Mouse (Mus musculus) heart, embryonic 10.5 days (tissue): ENCODE measurements around the gene Qrfp. TPM values are rescaled to one million over a fixed set of nuclear protein-coding genes. Genes with fewer than 3 reads are reported as not detected.

ENCODE experiments used
- DNase-seq: peaks from one replicate; pipeline ENCODE4 v3.0.0-alpha.2; 2017; ENCODE audit warnings: low spot score
- H3K27ac ChIP-seq: fragments of 300-500 bp; sonication (generic); 2 replicates; pipeline ENCODE4 v1.5.1; 2016; ENCODE audit warnings: mild to moderate bottlenecking
- H3K27me3 ChIP-seq: fragments of 300-500 bp; sonication (generic); 2 replicates; pipeline ENCODE4 v1.6.1; 2016; ENCODE audit warnings: mild to moderate bottlenecking; ENCODE audit not compliant: poor library complexity, insufficient read depth, severe bottlenecking
- H3K36me3 ChIP-seq: fragments of 300-500 bp; sonication (generic); 2 replicates; pipeline ENCODE4 v1.6.1; 2016; ENCODE audit warnings: mild to moderate bottlenecking, moderate library complexity
- H3K4me1 ChIP-seq: fragments of 300-500 bp; sonication (generic); 2 replicates; pipeline ENCODE4 v1.6.1; 2016; ENCODE audit warnings: mild to moderate bottlenecking
- H3K4me3 ChIP-seq: fragments of 300-500 bp; sonication (generic); 2 replicates; pipeline ENCODE4 v1.5.1; 2016; ENCODE audit warnings: mild to moderate bottlenecking, moderate library complexity
- H3K9me3 ChIP-seq: fragments of 300-500 bp; sonication (generic); 2 replicates; pipeline ENCODE4 v1.6.1; 2016; ENCODE audit warnings: mild to moderate bottlenecking, moderate library complexity
- WGBS: fragments of 180-500 bp; shearing (Covaris S2); methylation state at CpG from one replicate; pipeline ENCODE4 v1.1.7; 2016; 5-methylcytosine and 5-hydroxymethylcytosine counted together
- polyA plus RNA-seq: library from polyadenylated mRNA; unstranded; fragments of >200 nt; fragmentation: Nextera tagmentation; extraction: Ambion mirVana; gene quantifications from 2 replicates; pipeline ENCODE4 v1.2.1, GENCODE M21; 2016

Gene Qrfp
- polyA plus RNA-seq, 1 experiment from 2014 or later = not detected

DNA sequence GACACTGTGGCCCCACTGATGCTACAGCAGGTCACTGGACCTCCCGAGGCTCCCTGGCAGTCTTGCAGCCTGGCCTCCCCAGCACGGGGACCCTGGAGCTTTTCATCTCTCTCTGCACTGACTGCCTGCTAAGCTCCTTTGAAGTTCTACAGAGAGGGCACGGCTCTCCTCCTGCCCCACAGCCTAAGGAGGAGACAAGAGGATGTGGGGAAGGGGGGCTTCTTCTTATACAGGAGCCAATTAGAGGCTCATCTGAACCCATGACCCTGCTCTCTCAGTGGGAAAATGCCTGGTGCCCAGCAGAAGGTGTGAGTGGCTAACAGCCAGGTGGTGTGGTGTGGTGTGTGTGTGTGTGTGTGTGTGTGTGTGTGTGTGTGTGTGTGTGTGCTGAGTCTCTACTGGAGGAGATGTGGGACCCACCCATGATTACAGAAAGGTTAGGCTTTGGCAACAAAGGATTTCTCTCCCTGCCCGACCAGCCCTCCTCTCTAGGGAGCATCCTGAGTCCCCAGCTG lies 18.0 kb upstream of the Qrfp start:
- Histone ChIP-seq H3K4me3 (no peak overlapping the region), H3K9me3 (no peaks in the 10 kb centered on the region), H3K36me3 (no peaks in the 10 kb centered on the region), H3K27me3 (peaks cover 79% of the 10 kb centered on the region), H3K27ac (peak overlapping the region; percentile 16; the same call in 1 of the 2 replicates), H3K4me1 (peaks cover 44% of the 10 kb centered on the region)
- no peak for DNase-seq
- WGBS = 24% methylated on average over 4 of the region's 4 CpGs

DNA sequence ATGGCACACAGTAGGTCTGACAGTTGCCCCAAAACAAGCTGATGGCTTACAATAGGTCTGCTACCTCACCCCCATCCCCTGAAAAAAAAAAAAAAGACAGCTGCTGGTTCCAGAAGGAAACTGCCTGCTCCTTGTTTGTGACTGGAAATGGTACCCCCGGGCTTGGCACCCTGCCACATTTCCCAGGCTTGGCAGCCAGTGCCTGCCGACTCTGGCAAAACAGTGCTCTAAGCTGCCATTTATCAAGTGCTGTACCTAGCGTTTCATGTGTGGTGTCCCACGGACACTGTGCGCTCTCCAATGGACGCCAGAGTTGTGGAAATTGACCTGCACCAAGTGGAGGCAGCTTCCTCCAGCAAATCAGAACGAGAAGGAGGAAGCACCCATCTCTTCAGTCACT lies 17.5 kb upstream of the Qrfp start:
- Histone ChIP-seq H3K27me3 (peaks cover 79% of the 10 kb centered on the region), H3K4me1 (peaks cover 48% of the 10 kb centered on the region), H3K27ac (no peak overlapping the region; the same call in 1 of the 2 replicates), H3K36me3 (no peaks in the 10 kb centered on the region), H3K9me3 (no peaks in the 10 kb centered on the region), H3K4me3 (no peak overlapping the region)
- no peak for DNase-seq
- WGBS = 52% methylated on average over 7 of the region's 7 CpGs

DNA sequence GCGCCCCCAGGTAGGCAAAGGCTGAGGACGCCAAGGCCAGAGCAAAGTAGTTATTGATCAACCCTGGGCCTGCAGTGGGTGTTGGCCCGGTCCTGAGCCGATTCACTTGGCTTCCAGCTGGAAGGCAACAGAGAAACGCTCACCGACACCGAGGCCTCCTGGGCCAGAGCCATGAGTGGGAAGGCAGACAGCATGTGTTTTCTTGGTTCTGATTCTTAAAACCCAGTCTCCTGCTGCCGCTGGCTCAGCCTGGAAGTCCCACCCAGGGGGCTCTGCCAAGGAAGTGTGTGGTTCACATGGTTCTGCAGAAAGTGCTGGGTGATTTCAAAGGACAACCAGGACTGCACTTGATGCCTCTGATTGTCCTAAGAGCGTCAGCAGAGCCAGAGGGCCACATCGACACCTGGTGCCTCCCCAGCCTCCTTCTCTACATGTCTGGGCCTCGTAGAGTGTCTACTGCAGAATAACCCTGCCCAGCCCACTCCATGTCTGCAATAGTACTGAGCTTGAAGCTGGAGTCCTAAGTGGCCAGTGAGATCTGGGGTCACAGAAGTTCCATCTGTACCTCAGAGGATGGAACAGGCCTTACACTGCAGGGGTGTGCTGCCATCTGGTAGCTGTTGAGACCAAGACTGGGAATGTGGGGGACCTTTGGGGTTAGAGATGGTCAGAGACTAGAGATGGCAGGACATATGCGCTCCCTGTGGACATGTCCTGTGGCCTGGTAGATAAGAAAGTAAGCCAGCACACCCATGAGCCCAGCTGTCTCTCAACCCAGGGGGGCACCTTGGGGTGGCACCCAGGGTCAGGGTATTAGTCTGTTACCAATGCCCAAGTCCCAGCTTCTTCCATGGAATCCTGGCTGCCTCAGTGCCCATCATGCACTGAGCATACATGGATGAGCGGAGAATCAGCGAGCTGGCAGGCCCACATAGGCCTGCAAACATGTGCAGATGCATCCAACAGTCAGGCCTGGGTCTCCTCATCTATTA lies 16.0 kb upstream of the Qrfp start:
- 83% methylated on average over 14 of the region's 14 CpGs for WGBS

DNA sequence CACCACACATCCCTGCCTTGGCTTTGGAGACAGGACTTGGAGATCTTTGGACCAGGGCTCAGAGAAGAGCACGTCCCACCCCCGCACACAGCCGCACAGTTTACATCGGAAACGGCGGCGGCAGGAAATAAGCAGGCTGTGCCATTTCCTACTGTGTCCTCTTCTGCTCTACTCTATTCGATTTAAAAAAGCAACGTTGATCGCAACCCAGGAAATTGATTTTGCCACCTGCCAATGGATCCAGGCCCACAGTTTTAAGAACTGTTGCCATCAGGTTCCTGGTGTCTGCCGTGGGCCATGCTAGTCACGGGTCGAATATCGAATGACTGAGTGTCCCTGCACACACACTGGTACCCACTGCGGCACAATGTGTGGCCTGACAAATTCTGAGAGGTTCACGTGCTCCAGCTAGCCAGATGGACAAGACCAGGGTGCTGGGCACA lies 15.1 kb upstream of the Qrfp start:
- H3K4me1 ChIP-seq = peaks cover 58% of the 10 kb centered on the region
- no peak overlapping the region for H3K27ac ChIP-seq
- no peaks in the 10 kb centered on the region for H3K9me3 ChIP-seq
- H3K27me3 ChIP-seq = peaks cover 83% of the 10 kb centered on the region
- DNase-seq = no peak
- no peaks in the 10 kb centered on the region for H3K36me3 ChIP-seq
- WGBS = 82% methylated on average over 16 of the region's 16 CpGs
- no peak overlapping the region for H3K4me3 ChIP-seq

More for the DNA sequence above, 16.0 kb upstream of the Qrfp start:
- H3K36me3 ChIP-seq = no peaks in the 10 kb centered on the region
- H3K27ac ChIP-seq = no peak overlapping the region
- H3K9me3 ChIP-seq = no peaks in the 10 kb centered on the region
- DNase-seq = no peak
- H3K4me1 ChIP-seq = peaks cover 56% of the 10 kb centered on the region
- H3K27me3 ChIP-seq = peaks cover 81% of the 10 kb centered on the region
- H3K4me3 ChIP-seq = no peak overlapping the region

DNA sequence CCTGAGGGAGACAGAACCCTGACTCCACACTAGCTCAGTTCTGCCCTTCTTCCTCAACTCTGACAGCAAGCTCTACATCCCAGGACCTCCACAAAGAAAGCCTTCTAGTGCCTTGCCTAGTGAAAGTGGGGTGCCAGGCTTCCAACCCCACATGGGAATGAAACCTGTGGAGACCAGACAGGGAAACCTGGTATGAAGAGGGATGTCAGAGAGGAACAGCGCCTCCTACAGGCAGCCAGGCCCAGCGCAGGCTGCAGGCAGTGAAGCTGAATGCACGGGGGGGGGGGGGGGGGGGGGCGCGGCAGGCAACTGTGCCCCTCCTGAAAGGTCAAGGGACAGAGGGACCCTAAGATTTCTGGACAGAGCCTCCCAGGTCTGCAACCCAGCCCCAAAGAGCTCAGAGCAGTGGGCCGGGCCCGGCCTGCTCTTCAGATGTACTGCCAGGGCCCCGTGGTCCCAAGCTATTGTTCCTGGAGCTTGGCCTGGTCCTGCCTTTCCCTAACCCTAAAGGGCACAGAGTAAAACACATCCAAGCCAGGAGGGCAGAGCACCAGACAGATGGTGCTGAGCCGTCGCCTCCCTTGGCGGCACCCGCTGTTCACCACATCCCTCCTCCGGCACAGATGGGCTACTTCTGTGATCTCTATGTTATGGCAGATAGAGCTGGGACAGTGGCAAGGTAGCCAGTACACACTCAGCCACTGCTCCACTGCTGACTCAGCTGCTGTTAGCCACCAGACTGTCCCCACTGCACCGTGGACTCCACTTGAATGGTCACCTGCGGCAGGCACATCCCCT lies 13.8 kb upstream of the Qrfp start:
- WGBS = 74% methylated on average over 12 of the region's 15 CpGs
- no peak for DNase-seq
- no peaks in the 10 kb centered on the region for H3K36me3 ChIP-seq
- H3K27me3 ChIP-seq = peaks cover 80% of the 10 kb centered on the region
- no peak overlapping the region for H3K27ac ChIP-seq
- peaks cover 51% of the 10 kb centered on the region for H3K4me1 ChIP-seq
- no peak overlapping the region for H3K4me3 ChIP-seq
- H3K9me3 ChIP-seq = no peaks in the 10 kb centered on the region

DNA sequence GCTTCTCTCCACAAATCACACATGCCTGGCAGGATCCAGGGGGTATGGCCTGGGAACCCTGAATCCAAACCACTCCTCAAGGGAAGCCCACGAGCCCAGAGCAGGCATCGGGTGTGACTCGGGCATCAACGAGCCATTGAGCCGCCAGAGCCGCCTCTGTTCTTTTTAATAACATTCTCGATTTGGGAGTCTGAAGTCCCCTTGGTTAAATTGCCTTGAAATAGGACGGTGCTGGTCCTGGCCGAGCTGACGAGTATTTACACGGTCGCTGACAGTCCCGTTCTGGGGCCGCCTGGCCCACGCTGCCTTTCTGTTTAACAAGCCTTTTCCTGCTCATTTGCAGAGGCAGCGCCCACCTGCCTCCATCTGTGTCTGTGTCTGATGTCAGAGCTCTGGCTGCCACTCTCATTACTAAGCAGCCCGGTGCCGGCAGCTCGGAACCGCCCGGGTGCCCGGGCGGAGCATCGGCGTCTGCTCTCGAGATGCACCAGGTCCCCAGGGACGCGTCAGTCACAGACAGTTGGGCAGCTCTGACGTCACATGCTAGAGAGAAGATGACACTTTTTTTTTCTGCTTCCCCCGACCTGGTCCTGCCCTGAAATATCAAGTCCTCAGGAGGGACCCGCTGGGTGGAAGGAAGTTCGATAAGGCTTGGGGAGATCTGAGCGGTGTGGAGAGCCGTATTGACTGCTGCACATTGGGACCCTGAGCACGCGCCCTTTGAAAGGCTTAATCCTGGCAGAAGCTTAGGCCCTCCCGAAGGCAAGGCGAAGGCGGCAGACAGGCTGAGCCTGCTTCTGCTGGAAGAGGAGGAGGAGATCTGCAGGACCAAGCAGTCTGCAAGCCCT lies 12.4 kb upstream of the Qrfp start:
- Histone ChIP-seq H3K9me3 (no peaks in the 10 kb centered on the region), H3K4me3 (peak overlapping the region; percentile 55), H3K36me3 (no peaks in the 10 kb centered on the region), H3K27ac (0 out of 2 replicates have a peak overlapping the region, but pooled peaks have one; percentile 36), H3K27me3 (peaks cover 80% of the 10 kb centered on the region), H3K4me1 (peaks cover 37% of the 10 kb centered on the region)
- 16% methylated on average over 39 of the region's 39 CpGs for WGBS
- no peak for DNase-seq

DNA sequence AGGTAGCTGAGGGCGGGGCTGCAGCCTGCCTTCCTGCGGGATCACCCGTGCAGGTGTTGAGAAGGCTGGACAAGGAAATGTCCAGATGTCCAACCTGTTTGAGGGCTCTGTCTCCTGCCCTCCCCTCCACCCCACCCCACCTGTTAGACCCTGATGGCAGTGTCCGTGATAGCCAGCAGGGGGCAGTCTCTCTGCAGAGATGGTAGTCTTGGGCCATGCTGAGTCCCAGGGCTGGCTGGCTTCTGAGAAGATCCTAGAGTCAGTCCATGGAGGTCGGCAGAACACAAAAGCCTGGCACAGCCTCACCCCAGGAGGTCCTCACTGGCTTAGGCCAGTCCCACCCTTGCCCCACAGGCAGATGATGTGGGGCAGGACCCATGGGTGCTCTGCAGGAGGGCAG lies 5.0 kb upstream of the Qrfp start:
- no peaks in the 10 kb centered on the region for H3K36me3 ChIP-seq

DNA sequence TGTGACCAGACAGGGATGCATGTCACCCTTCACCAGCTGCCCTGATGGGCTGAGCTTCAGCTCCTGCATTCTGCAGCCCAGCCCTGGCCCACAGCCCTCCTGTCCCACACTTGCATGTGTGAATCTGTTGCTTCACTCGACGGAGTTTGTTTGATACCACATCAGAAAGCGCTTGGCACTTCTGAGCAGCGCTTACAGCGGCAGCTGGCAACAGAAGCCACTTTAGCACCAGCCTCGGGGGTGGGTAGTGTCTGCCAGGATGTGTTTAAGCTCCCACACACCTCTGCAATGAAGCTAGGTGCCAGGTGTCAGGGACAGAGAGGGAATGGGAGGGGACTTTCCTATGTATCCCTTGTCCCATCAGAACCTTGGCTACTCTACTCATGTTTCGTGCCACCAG lies 4.3 kb upstream of the Qrfp start:
- DNase-seq = no peak
- Histone ChIP-seq H3K36me3 (no peaks in the 10 kb centered on the region), H3K9me3 (no peaks in the 10 kb centered on the region), H3K4me1 (peaks cover 16% of the 10 kb centered on the region), H3K27me3 (peaks cover 87% of the 10 kb centered on the region; the same call in 1 of the 2 replicates), H3K4me3 (no peak overlapping the region), H3K27ac (no peak overlapping the region)
- 62% methylated on average over 7 of the region's 7 CpGs for WGBS

More for the DNA sequence above, 5.0 kb upstream of the Qrfp start:
- DNase-seq = no peak
- H3K27me3 ChIP-seq = peaks cover 89% of the 10 kb centered on the region
- peaks cover 10% of the 10 kb centered on the region for H3K4me1 ChIP-seq
- no peaks in the 10 kb centered on the region for H3K9me3 ChIP-seq
- 9% methylated on average over 5 of the region's 5 CpGs for WGBS
- H3K4me3 ChIP-seq = no peak overlapping the region
- no peak overlapping the region for H3K27ac ChIP-seq

DNA sequence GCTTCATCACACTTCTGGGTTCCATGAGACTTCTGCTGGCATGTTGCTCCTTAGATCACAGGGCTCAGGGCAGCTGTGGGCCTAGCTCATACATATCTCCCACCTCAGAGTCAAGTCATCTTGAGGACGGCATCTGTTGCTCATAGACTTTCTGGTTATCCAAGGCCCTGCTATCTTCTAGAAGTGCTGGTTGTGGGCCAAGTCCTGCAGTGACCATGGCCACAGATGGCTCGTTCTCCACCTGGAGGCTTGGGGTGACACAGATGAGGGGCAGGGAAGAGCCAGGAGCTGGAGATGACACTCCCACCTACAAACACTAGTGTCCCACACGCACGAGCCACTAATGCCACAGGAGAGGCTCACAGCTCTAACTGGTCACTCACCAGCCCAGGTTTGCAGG lies 3.3 kb upstream of the Qrfp start:
- 74% methylated on average over 4 of the region's 4 CpGs for whole genome bisulfite sequencing
- Histone ChIP-seq H3K27me3 (peaks cover 85% of the 10 kb centered on the region), H3K9me3 (no peaks in the 10 kb centered on the region), H3K4me1 (peaks cover 25% of the 10 kb centered on the region), H3K4me3 (no peak overlapping the region), H3K36me3 (no peaks in the 10 kb centered on the region), H3K27ac (no peak overlapping the region)
- no peak for DNase-seq

DNA sequence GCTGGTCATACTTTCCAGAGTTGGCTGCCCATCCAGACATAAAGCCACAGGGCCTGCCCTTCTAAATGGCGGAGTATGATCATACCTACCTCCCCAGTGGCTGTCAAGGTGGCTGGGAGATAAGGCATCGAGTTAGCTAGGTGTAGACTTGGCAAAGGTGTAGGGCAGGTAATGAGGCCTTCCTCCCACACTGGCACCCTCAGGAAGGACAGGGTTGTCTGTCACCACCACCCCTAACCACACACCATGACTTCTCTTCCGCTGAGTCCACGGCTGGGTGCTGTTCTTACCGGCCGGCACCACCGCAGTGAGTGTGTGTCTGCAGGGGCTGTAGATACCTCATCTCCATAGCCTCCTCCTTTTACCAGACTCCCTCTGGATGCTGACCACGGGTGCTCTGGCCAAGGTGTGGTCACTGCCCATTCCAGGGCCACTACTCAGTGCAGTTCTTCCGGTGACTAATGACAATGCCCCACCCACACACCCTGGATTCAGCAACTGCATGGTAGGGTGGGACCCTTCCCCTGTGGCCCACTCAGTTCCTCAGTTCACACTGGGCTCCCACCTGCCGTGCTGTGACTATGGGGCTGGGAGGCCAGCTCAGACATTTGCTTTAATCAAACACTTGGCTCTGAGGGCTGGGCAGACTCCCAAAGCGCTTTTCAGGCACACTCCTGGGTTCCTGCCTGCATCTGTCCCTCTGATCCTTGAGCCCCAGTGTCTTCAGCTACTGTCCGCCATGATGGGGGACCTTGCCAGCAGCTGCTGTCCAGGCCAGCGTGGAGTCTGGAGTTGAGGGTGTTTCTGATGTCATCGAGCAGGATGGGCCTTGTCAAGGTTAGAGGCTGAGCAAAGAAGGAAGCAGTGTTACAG lies 942 bp upstream of the Qrfp start:
- WGBS = 77% methylated on average over 14 of the region's 14 CpGs
- Histone ChIP-seq H3K27me3 (peaks cover 64% of the 10 kb centered on the region), H3K27ac (no peak overlapping the region), H3K36me3 (no peaks in the 10 kb centered on the region; the same call in 1 of the 2 replicates), H3K4me3 (no peak overlapping the region), H3K4me1 (peaks cover 30% of the 10 kb centered on the region), H3K9me3 (no peaks in the 10 kb centered on the region)
- no peak for DNase-seq

DNA sequence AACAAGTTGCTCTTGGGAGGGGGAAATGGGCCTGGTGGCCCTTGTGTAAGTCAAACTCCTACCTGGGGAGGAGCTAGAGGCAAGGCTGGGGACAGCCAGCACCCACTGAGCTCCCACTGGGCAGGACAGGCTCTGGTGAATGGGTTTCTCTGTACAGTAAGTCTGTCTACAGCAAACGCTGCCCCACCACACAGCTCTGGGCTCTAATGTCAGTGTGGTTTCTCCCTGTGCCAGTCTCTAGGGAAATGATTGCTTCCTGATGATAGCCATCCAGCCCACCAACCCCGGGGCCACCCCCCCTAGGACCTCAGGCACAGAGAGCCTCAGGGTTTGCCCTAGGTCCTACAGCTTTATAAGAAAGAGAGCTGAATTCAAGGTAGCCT lies 1.0 kb downstream of the Qrfp start:
- Histone ChIP-seq H3K4me1 (peaks cover 35% of the 10 kb centered on the region), H3K9me3 (no peaks in the 10 kb centered on the region), H3K27ac (no peak overlapping the region), H3K36me3 (peaks cover 7% of the 10 kb centered on the region), H3K4me3 (no peak overlapping the region), H3K27me3 (peaks cover 45% of the 10 kb centered on the region)
- no peak for DNase-seq
- 24% methylated on average over 2 of the region's 2 CpGs for WGBS
